Mouse (Mus musculus) brown adipose tissue, adult 24 weeks (tissue): ENCODE measurements around the gene Tmem150c. TPM values are rescaled to one million over a fixed set of nuclear protein-coding genes. Genes with fewer than 3 reads are reported as not detected.
A peak's percentile ranks its signal among the peaks of the same experiment; 100 is the strongest.

Experiments used
- H3K27ac ChIP-seq: fragments of 200-500 bp; replicated peaks from 2 replicates; pipeline ENCODE4 v1.5.1; 2012; ENCODE audit warnings: low read depth, mild to moderate bottlenecking, low read length
- H3K4me1 ChIP-seq: fragments of 200-500 bp; 2 replicates; pipeline ENCODE4 v1.6.1; 2012; ENCODE audit warnings: low read length, mixed read lengths; ENCODE audit not compliant: control insufficient read depth, insufficient read depth, insufficient read length
- H3K4me3 ChIP-seq: fragments of 200-500 bp; 2 replicates; pipeline ENCODE4 v1.5.1; 2012; ENCODE audit warnings: low read depth, mild to moderate bottlenecking, low read length, moderate library complexity; ENCODE audit not compliant: insufficient read depth
- polyA plus RNA-seq: library from polyadenylated mRNA; stranded (reverse); fragments of >200 nt; gene quantifications from 2 replicates; pipeline ENCODE4 v1.2.4, GENCODE M21; 2012; ENCODE audit not compliant: missing spikeins, insufficient read depth, insufficient read length

The Tmem150c gene
- polyA plus RNA-seq: not detected in 2 replicates

DNA sequence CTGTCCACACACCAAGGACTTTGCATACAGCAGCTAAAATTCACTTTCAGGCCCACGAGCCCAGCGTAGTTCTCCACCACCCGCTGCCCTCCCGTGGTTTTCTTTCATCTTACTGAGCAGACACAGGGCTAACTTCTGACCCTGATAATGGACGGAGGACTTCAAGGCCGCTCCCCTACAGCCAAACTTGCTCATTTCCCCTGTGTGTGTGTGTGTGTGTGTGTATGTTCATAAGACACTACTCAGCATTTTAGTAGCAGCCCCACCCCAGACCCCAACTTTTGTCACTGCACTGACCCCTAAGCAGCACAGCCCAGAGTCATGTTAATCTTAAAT lies at the start of gene Tmem150c:
Gene Tmem150c, minus strand, starts transcription at position 171 of the 336 bp plus-strand sequence.
- no peak within 1 kb of the TSS for H3K27ac ChIP-seq
- H3K4me3 ChIP-seq: peak within 1 kb of the TSS; percentile 59
- H3K4me1 ChIP-seq: no peaks in the 10 kb centered on the region

DNA sequence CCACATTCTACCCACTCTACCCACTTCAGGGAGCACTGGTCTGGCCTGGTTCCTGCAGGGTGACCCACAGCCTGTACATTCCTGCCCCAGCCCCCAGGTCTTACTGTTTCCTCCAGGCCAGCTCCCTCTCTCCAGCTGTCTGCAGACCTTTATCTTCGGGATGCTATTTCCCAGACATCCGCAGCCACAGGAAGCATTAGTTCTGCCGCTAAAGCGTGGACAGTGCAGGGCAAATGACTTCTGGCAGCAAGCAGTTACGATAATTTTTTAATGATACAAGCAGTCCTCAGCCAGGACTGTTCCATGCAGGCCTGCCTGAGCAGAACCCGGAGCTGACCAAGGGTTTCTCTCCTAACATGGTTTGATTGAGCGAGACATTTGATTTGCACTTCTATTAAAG lies 49.5 kb upstream of the Tmem150c start:
- Histone ChIP-seq H3K4me3 (no peak overlapping the region), H3K27ac (no peak overlapping the region), H3K4me1 (no peaks in the 10 kb centered on the region)

DNA sequence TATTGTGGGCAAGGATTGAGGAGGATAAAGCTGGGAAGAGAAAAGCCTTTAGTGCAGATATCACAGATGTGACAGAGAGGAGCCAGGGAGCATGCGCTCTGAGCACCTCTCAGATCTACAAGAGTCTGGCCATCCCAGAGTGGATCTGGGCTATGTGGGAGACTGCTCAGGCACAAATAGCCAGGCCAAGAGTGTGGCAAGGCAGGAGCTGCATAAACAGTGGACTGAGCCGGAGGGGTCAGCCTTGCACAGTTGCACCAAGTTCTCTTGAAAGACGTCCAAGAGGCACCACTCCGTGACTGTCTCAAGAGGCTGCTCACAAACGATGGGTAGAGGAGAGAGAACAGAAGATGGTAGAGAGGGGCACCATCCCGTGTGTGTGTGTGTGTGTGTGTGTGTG lies 47.1 kb upstream of the Tmem150c start:
- H3K27ac ChIP-seq: no peak overlapping the region
- H3K4me1 ChIP-seq: no peaks in the 10 kb centered on the region
- H3K4me3 ChIP-seq: no peak overlapping the region

DNA sequence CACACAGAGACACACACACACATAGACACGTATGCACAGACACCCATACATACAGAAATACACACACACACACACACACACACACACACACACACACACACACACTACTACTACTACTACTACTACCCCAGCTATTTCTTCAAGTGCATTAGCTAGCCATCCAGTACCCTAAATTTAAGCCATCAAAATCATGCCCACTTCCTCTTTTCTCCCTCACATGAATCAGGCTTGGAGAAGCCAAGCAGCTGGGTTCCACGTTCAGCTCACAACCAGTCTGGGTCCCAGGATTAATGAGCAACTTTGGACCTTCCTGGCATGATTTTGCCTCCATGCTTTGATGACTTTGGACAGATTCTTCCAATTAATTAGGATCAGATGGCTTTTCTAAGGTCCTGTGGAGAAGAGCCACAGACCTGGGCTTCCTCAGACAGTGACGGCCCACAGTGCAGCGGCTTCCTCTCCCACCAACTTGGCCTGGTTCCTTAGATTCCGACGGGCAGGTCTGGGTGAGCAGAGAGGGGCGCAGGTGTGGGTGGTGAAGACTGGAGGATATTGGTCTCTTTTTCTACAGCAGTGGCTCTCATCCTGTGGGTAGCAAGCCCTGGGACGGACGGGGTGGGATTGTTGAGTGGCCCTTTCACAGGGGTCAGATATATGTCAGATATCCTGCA lies 46.0 kb upstream of the Tmem150c start:
- Histone ChIP-seq H3K4me3 (no peak overlapping the region), H3K4me1 (no peaks in the 10 kb centered on the region), H3K27ac (no peak overlapping the region)

DNA sequence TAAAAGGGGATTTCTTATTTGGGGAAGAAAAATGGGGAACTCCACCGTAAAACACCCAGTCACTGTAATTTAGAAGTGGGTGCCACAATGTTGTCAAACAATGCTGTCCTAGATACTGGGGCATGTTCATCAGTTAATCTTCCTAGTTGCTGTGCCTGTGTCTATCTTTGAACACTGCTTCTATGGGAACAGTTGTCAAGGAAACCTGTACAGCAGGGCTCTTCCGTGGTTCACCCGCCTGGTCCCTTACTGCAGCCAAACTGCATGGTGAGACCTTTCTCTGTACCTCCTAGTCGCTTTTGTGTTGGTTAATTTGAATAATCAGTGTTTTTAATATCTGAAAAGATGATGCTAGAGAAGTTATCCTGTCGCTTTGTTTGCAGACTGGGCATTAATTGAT lies 41.2 kb upstream of the Tmem150c start:
- H3K4me3 ChIP-seq: no peak overlapping the region
- no peak overlapping the region for H3K27ac ChIP-seq
- no peaks in the 10 kb centered on the region for H3K4me1 ChIP-seq

DNA sequence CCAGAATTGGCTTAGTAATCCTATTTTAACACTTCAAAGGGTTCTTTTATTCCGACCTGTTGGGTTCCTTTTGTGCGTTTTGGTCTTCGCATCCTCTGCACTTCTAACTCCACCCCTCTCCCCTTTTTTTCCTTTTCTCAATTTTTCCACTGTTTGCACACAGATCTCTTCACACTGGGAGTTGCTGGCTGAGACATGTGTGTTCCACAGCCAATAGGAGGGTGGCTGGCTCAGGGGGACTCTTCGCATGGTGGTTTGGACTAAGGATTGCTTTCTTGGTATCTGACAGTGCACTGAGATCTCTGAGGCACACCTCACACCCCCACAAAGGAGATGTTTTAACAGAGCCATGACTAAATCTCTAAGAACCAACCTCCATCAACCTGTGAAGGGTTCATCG lies 40.7 kb upstream of the Tmem150c start:
- Histone ChIP-seq H3K4me3 (no peak overlapping the region), H3K4me1 (no peaks in the 10 kb centered on the region), H3K27ac (no peak overlapping the region)

DNA sequence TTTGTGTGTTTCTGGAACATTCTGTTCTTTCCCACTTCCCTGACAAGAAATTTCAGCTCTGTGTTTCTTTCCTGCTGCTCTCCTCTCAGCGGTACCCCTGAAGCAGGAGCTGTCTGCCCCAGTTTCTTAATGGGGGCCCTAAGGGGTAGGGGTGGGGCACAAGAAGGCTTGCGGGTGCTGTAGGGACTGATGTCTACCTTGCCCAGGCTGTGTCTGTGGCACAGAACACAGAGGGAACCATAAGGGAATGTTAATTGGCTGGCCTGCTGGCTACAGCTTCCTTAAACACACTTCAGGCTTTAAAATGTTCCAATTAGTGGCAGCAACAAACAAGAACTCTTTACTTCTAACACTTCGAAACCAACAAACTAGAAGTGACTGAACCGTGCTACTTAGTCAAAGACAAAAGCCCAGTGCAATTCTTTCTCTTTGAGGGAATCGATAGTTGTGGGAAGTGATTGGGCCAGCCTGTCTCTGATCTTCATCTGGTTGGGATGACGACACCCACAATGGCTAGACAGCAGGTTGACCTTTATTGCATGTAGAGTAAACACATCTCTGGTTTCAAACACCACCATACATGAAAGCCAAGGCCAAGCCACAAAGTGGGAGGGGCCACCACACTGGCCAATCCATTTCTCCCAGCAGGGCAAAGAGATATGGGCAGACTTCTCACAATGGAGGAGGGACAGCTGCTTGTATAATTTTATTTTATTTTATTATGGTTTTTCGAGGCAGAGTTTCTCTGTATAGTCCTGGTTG lies 39.7 kb upstream of the Tmem150c start:
- Histone ChIP-seq H3K4me3 (no peak overlapping the region), H3K27ac (no peak overlapping the region)

DNA sequence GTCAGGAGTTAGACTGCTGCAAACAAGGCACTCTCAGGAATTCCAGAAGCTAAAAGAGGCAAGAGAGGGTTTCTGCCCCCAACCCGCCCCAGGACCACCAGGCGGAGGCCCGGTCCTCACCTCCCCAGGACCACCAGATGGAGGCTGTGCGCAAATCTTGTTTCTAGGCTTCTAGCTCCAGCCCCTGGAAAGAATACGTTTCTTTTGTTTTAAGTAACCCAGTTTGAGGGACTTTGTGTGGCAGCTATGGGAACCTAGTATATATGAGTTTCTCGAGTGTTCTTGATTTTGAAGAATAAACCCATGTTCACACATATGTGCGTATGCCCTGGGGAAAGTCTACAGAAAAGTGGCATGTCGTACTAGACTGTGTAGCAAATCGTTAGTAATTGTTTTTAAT lies 37.9 kb upstream of the Tmem150c start:
- Histone ChIP-seq H3K27ac (no peak overlapping the region), H3K4me3 (no peak overlapping the region), H3K4me1 (no peaks in the 10 kb centered on the region)

More for the DNA sequence above, 39.7 kb upstream of the Tmem150c start:
- no peaks in the 10 kb centered on the region for H3K4me1 ChIP-seq

DNA sequence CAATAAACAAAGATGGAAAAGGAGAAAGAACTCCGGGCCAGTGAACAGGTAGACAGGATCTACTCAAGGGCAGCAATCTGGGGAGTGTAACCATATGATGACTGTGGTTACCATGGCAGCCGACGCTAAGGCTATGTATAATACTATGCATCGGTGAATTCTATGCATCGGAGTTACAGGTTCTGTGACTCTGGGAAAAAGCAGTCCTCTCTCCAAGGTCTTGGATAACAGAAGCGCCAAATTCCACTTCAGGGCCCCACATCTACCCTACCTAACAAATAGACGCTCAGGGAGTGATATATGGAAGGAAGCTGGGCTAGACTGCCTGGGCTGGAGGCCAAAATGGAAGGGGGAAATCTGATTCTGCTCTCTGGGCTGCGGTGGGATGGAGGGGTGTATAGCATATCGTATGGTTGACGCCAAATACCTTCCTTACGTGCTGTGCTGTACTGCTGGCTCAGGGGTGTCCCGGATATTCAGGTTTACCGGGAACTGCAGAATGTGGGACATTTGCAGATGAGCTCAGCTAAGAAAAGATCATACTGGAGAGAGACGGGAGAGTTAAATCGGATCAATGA lies 37.3 kb upstream of the Tmem150c start:
- no peaks in the 10 kb centered on the region for H3K4me1 ChIP-seq
- no peak overlapping the region for H3K4me3 ChIP-seq
- H3K27ac ChIP-seq: no peak overlapping the region

DNA sequence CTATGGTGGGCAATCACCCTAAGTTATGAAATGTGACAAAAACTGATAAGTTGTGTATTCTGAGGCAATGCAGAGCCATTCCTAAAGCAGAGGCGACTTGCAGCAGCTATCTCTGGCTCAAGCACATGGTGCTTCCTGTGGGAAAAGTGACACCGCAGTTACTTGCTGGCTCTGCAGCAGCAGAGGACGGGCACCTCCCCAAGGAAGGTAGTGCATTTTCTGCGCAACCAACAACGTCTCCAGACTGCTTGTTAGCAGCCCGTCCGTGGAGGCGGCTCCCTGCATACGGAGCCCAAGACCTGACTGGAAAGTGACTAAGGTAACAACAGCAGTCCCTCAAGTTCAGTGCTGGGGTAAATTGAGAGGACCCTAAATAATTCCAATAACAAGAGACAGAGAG lies 36.8 kb upstream of the Tmem150c start:
- Histone ChIP-seq H3K4me3 (no peak overlapping the region), H3K4me1 (no peaks in the 10 kb centered on the region), H3K27ac (no peak overlapping the region)

DNA sequence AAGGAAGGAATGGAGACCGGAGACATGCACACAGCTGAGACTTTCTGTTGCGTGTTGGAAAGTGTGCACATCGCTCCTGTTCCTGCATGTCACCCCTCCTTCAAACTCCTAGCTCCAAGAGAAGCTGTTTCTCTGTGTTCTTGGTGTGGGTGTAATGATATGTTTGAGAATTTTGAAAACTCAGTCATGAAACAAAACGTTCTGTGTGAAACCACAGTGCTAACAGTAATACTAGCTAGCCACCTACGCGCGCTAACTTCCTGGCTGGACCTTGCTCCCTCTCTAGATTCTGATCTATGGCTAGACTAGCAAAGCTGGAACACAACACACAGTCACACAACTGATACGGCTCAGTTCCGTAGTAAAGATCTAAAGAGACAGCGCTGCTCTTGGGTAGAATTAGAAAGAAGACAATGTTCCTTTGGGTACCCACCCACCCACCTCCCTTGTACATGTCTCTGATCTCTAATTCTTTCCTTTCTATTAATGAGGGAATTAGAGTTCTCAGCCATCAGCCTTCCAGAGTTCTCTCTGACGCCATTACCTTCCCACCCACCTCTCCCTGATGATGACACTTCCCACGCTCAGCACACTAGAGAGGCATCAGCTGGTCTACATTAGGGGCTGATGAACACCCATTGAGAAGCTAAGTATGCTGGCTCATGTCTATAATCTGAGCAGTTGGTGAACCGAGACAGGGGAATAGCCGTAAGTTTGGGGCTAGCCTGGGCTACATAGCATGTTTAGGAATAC lies 32.0 kb upstream of the Tmem150c start:
- Histone ChIP-seq H3K27ac (no peak overlapping the region), H3K4me3 (no peak overlapping the region)

DNA sequence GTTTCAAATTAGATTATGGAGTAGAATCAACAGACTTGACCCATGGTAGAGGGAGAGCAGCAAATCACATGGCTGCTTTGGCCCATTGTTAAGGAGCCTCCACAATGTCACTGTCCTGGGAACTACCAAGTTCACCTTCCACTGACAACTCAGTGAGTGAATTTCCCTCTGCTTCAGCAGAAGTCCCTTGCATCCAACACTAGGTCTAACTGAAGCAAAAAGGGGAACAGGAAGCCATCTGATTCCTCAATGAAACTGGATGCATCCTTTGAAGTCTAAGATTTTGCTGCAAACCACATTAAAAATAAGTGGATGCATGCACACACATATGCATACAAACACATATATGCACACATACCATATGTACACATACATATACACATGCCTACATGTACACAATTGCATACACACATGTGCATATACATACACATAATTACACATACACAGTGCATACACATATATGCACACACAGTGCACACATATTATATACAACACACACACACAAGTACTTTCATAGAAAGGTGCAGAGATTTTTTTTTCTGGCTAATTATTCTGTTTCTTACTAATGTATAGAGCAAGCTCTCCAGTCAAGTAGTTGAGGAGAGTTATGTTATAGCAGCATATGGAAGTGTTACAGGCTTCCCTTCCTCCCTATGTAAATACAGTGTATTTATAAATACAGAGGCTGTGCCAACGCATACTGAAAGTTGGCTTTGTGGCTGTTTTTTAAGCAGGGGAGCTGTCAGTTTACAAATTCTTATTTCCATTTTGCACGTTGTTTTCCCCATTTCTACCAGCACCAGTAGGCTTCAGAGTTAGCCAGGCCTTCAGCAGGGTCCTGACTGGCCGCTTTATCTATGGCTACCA lies 27.7 kb upstream of the Tmem150c start:
- H3K4me3 ChIP-seq: no peak overlapping the region
- H3K4me1 ChIP-seq: no peaks in the 10 kb centered on the region
- no peak overlapping the region for H3K27ac ChIP-seq

More for the DNA sequence above, 32.0 kb upstream of the Tmem150c start:
- H3K4me1 ChIP-seq: no peaks in the 10 kb centered on the region

DNA sequence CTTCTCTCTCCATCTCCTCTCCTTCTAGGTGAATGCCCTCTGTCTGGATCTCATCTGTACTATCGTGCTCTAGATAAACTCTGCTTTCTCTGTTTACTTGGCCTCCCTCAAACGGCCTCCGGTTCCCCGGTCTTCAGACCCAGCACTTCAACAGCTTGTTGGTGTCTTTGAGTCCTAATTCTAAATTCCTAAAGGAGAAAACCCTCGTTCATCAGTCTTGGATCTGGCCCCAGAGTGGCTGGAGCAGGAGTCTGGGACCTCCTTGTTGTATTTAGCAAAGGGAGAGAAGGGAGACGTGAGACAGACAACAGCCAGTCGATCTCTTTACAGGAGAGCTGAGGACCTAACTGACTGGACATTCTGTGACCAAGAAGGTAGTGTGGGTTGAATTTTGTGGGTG lies 27.0 kb upstream of the Tmem150c start:
- Histone ChIP-seq H3K27ac (no peak overlapping the region), H3K4me1 (no peaks in the 10 kb centered on the region), H3K4me3 (no peak overlapping the region)

DNA sequence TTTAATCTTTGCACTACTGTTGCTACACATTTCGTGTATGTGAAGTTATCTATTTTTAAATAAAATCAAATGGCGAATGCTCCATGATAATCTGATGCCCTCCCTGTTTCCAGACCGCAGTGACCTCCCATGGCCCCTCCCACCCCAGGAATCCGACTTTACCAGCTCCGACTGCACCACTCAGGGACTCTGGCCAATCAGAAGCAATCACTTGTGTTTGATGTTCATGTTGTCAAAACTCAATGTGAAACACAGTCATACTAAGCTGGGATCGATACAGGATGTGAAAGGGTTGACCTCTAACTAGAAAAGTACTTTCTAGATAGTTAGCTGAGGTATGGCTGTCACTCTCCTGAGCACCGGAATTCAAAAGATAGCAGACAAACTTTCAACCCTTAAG lies 26.3 kb upstream of the Tmem150c start:
- Histone ChIP-seq H3K4me3 (no peak overlapping the region), H3K27ac (no peak overlapping the region), H3K4me1 (no peaks in the 10 kb centered on the region)
